In genomic region chr6:140593420-140594170, GRCm38 (mm10) we compare ENCODE assay signal across 8 mouse cellular contexts. TPM values are rescaled to one million over a fixed set of nuclear protein-coding genes. Genes with fewer than 3 reads are reported as not detected.
DNase-seq lines count a peak whose midpoint lies in the region; ATAC-seq and TF ChIP-seq lines count a peak whose summit lies in the region.
"Had no signal": no experiment of that assay in that cellular context is flagged by ENCODE, and none has a peak within 500 bp of the region (broad histone marks: within the 10 kb centered on the region; RNA-seq: fewer than 3 reads in every experiment).

No protein-coding gene starts in this region.

- no peak for TF ChIP-seq POLR2A in thymus, adult 2 months (IDR thresholded peaks at IDR 0.05; ENCODE audit: control insufficient read depth, extremely low read depth, insufficient read depth, low read length, poor library complexity)

- no peaks in the 10 kb centered on the region for H3K79me2 ChIP-seq in C2C12 (ENCODE audit: control insufficient read depth, insufficient read depth)

- H3K27me3 ChIP-seq in C2C12 (ENCODE audit: control insufficient read depth, insufficient read depth, insufficient read length), result no peaks in the 10 kb centered on the region
- no peaks in the 10 kb centered on the region for H3K27me3 ChIP-seq in kidney, embryonic 15.5 days
- H3K27me3 ChIP-seq in liver, postnatal 0 days (ENCODE audit: insufficient read depth, low read length), result no peaks in the 10 kb centered on the region
- H3K27me3 ChIP-seq in thymus, adult 2 months (ENCODE audit: control insufficient read depth, insufficient read depth, low read length), result no peaks in the 10 kb centered on the region
- H3K27me3 ChIP-seq: hindbrain, embryonic 15.5 days had no signal

- H3K27ac ChIP-seq in kidney, embryonic 15.5 days, result no peak overlapping the region
- H3K27ac ChIP-seq in liver, postnatal 0 days (ENCODE audit: low read depth), result peak overlapping the region; percentile 80
- no peak overlapping the region for H3K27ac ChIP-seq in thymus, adult 2 months (ENCODE audit: control insufficient read depth, insufficient read depth, low read length)
- H3K27ac ChIP-seq: hindbrain, embryonic 15.5 days had no signal

- no peak overlapping the region for H3K9ac ChIP-seq in kidney, embryonic 15.5 days
- H3K9ac ChIP-seq in liver, postnatal 0 days (replicated peaks), result no peak overlapping the region
- H3K9ac ChIP-seq: hindbrain, embryonic 15.5 days had no signal

- 0 out of 2 replicates have a peak, but pooled peaks cover 3% of the 10 kb centered on the region for H3K4me1 ChIP-seq in kidney, embryonic 15.5 days
- no peaks in the 10 kb centered on the region for H3K4me1 ChIP-seq in liver, postnatal 0 days (ENCODE audit: insufficient read depth)
- H3K4me1 ChIP-seq in thymus, adult 2 months (replicated peaks; ENCODE audit: control insufficient read depth, insufficient read depth, low read length), result peaks cover 20% of the 10 kb centered on the region

- no peak overlapping the region for H3K4me2 ChIP-seq in kidney, embryonic 15.5 days
- peak overlapping the region; percentile 38 for H3K4me2 ChIP-seq in liver, postnatal 0 days (ENCODE audit: low read depth, low read length)
- H3K4me2 ChIP-seq: hindbrain, embryonic 15.5 days had no signal

- TF ChIP-seq CTCF in C2C12 (IDR thresholded peaks at IDR 0.05; ENCODE audit: control insufficient read depth, insufficient read depth, insufficient read length), result no peak
- no peak for TF ChIP-seq CTCF in liver, postnatal 0 days (IDR thresholded peaks at IDR 0.05; ENCODE audit: low read depth)
- no peak for TF ChIP-seq CTCF in thymus, adult 2 months (IDR thresholded peaks at IDR 0.05; ENCODE audit: borderline replicate concordance, control insufficient read depth, extremely low read depth, insufficient read depth, low read length, poor library complexity)

- H3K9me3 ChIP-seq in kidney, embryonic 15.5 days (replicated peaks), result no peaks in the 10 kb centered on the region
- H3K9me3 ChIP-seq in liver, postnatal 0 days (ENCODE audit: low read length), result no peaks in the 10 kb centered on the region
- H3K9me3 ChIP-seq: hindbrain, embryonic 15.5 days had no signal

- H3K36me3 ChIP-seq in C2C12 (ENCODE audit: control insufficient read depth, insufficient read depth), result peaks cover 20% of the 10 kb centered on the region
- peaks cover 81% of the 10 kb centered on the region for H3K36me3 ChIP-seq in kidney, embryonic 15.5 days
- peaks cover 15% of the 10 kb centered on the region for H3K36me3 ChIP-seq in liver, postnatal 0 days (replicated peaks; ENCODE audit: insufficient read depth, low read length)
- no peaks in the 10 kb centered on the region for H3K36me3 ChIP-seq in thymus, adult 2 months (ENCODE audit: control insufficient read depth, insufficient read depth, low read length)

- H3ac ChIP-seq in C2C12 (ENCODE audit: control insufficient read depth, insufficient read length, low read depth), result no peak overlapping the region

- peak; percentile 42; the same call in 1 of the 2 replicates for TF ChIP-seq EP300 in liver, postnatal 0 days (IDR thresholded peaks at IDR 0.05; ENCODE audit: low read depth)

- peak; percentile 33; the same call in 1 of the 2 replicates for ATAC-seq in kidney, embryonic 15.5 days (replicated peaks; ENCODE audit: low FRiP score)
- ATAC-seq in liver, postnatal 0 days, result peak; percentile 87

- 61% methylated on average over 17 of the region's 17 CpGs for WGBS in kidney, embryonic 15.5 days
- WGBS in liver, postnatal 0 days (ENCODE audit: insufficient replicate concordance), result 63% methylated on average over 17 of the region's 17 CpGs
- WGBS in thymus, adult 2 months, result 90% methylated on average over 17 of the region's 17 CpGs

- peak; percentile 67 for DNase-seq in adrenal gland, adult 8-10 months
- peak; percentile 26 to 43 for DNase-seq in frontal cortex, postnatal 14 days (ENCODE audit: low spot score in 2 of 2)
- peak; percentile 76 for DNase-seq in liver, postnatal 0 days
- DNase-seq in right cerebral cortex, postnatal 4 days, result peak; percentile 18
- no peak for DNase-seq in thymus, adult 2 months

- H3K79me3 ChIP-seq in C2C12 (ENCODE audit: low read depth), result no peaks in the 10 kb centered on the region

- no peak overlapping the region for H3K4me3 ChIP-seq in C2C12 (ENCODE audit: insufficient read depth, poor library complexity, severe bottlenecking)
- no peak overlapping the region for H3K4me3 ChIP-seq in kidney, embryonic 15.5 days (replicated peaks)
- no peak overlapping the region for H3K4me3 ChIP-seq in liver, postnatal 0 days (ENCODE audit: low read depth, low read length)
- no peak overlapping the region for H3K4me3 ChIP-seq in thymus, adult 2 months (ENCODE audit: control insufficient read depth, insufficient read depth, low read length)
- H3K4me3 ChIP-seq: hindbrain, embryonic 15.5 days had no signal

TF ChIP-seq in C2C12, 6 proteins besides CTCF, POLR2A, EP300 and RAD21:
- TF ChIP-seq USF1 (IDR thresholded peaks at IDR 0.05; ENCODE audit: low read depth), result no peak
- no peak for TF ChIP-seq FOSL1 (IDR thresholded peaks at IDR 0.05; ENCODE audit: insufficient read depth, low read length, poor library complexity, severe bottlenecking)
- no peak for TF ChIP-seq MYOG (IDR thresholded peaks at IDR 0.05; ENCODE audit: control insufficient read depth, extremely low read depth, insufficient read length)
- peak; percentile 41 for TF ChIP-seq MYOD1 (IDR thresholded peaks at IDR 0.05; ENCODE audit: control insufficient read depth, insufficient read length, low read depth)
- TF ChIP-seq MAX (IDR thresholded peaks at IDR 0.05), result no peak
- TF ChIP-seq CEBPB (IDR thresholded peaks at IDR 0.05; ENCODE audit: low read depth), result peak; percentile 48

RNA-seq across cellular contexts. Expression of gene Aebp2, which starts 28.9 kb away (rescaled TPM):
- polyA plus RNA-seq in C2C12 (2012; fragmentation: generic; extraction: Trizol), result 27.1 TPM
- total RNA-seq in adrenal gland, adult 8-10 months (2022), result 10 to 100 TPM; 38.0 to 55.7 (median 50.2) TPM
- polyA plus RNA-seq in kidney, embryonic 15.5 days (2015; fragmentation: Nextera tagmentation; extraction: Ambion mirVana), result 11.4 and 11.7 TPM in 2 replicates
- 3.5 and 3.7 TPM in 2 replicates for polyA plus RNA-seq in liver, postnatal 0 days (2015; fragmentation: Nextera tagmentation; extraction: Ambion mirVana)
- 56.9 and 74.2 TPM in 2 replicates for polyA plus RNA-seq in thymus, adult 2 months (2012; rRNA removed)
